Mouse (Mus musculus) bone marrow, adult 2 months (tissue): ENCODE measurements at regions not wholly inside any gene's neighbourhood (a gene's known extent, or its start where the extent isn't known, plus 50 kb on each side); places are given as distances from the start of the nearest gene placed in this dataset.

Experiments used
- CTCF ChIP-seq: fragments of 200-500 bp; IDR thresholded peaks from 2 replicates; pipeline ENCODE4 v1.5.1; 2011; ENCODE audit warnings: low read length, control low read depth; ENCODE audit not compliant: control insufficient read depth, insufficient read depth
- POLR2A ChIP-seq: fragments of 200-500 bp; IDR thresholded peaks from 2 replicates; pipeline ENCODE4 v1.6.1; 2011; ENCODE audit warnings: low read depth, mild to moderate bottlenecking, control low read depth, low read length, borderline replicate concordance; ENCODE audit not compliant: control insufficient read depth

- TF ChIP-seq CTCF (no peak), POLR2A (no peak)
Observed at GRCm38 (mm10) chr3:37874346-37874745, 150.1 kb upstream of the Gm5148 start.
